Mouse (Mus musculus) heart, postnatal 36 days (tissue): ENCODE measurements around the gene Kbtbd4. TPM values are rescaled to one million over a fixed set of nuclear protein-coding genes. Genes with fewer than 3 reads are reported as not detected.

Experiments used
- DNase-seq, 2 experiments: peaks; one replicate each; pipeline ENCODE4 v3.0.0; 2021 to 2022
- intact Hi-C: fragments of 180-260 bp; cut with DNase I; formaldehyde crosslinking; loops from one replicate; pipeline ENCODE4 v1.15.1; 2025
- total RNA-seq, 2 experiments: library from RNA; stranded (reverse); gene quantifications; 2 replicates each; pipeline ENCODE4 v1.2.3; 2021

Gene Kbtbd4
- total RNA-seq, 2 experiments from 2014 or later = 22.1 to 23.8 TPM

DNA sequence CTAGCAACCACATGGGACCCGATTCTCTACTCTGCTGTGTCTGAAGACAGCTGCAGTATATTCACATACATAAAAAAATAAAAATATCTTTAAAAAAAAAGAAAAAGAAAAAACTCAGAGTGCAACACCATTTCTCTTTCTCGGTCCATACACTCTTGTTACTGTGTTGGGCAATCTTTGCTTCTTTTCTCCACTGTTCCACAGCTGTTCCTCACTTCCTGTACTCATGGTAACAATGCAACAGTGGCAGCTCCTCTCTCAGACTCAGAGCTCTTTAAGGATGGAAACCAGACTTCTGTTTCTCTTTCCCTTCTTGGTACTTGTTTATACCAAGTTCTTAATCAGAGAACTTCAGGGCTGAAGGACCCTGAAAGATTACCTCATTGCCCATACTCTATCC is 1.1 kb upstream of the Kbtbd4 start:
- intact Hi-C loops = loop anchor here (5.0 kb wide), 1 partner anchor 299 kb away; the partner anchor contains the start of genes Acp2 and Nr1h3
- DNase-seq = no peak

GRCm38 (mm10) chr2:90904856-90905224 is 300 bp downstream of the Kbtbd4 start:
- intact Hi-C loops = loop anchor here (1.0 to 5.0 kb wide), 3 partner anchors 12 to 297 kb away; partner anchors contain the start of genes Acp2 and Nr1h3
- peak in 1 of 2 experiments; percentile 12 for DNase-seq

GRCm38 (mm10) chr2:90906721-90907120 is 2.2 kb downstream of the Kbtbd4 start:
- intact Hi-C loops = no loop called here
- DNase-seq = no peak

- intact Hi-C loops = no loop called here
- DNase-seq = no peak
These were observed 6.3 kb downstream of the Kbtbd4 start for GRCm38 (mm10) chr2:90910861-90911260.

DNA sequence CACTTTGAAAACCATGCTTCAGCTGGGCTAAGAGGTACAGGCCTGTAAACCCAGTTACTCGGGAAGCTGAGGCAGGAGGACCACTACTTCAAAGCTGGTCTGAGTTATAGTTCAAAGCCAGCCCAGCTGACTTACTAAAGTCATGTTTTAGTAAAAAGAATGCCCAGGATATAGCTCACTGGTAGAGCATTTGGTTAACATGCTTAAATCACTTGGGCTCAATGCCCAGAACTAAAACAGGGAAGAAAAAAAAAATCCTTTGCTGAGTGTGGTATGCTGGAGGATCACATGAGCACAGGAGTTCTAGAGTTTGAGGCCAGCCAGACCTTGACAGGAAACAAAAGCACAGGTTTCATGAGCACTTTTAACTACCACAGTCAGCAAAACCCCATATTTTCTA is 7.1 kb downstream of the Kbtbd4 start:
- intact Hi-C loops = no loop called here
- no peak for DNase-seq

DNA sequence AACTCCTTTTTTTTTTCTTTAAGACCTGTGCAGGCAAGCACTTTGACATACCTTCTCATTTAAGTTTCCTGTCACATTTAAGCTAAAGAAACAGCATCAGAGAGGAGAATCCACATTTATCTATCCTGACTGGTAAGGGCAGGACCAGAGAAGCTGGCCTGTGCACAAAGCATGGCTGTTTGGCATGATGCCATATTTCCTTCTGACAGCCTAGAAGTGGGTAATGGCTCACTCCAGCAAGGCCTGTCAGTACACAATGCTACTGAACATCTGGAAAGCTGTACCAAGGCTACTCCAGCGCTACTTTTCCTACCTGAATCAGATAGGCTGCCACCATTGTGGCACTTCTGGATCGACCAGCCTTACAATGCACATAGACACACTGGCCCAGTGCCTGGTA is 9.1 kb downstream of the Kbtbd4 start:
- intact Hi-C loops = no loop called here
- DNase-seq = peak in 1 of 2 experiments; percentile 22

DNA sequence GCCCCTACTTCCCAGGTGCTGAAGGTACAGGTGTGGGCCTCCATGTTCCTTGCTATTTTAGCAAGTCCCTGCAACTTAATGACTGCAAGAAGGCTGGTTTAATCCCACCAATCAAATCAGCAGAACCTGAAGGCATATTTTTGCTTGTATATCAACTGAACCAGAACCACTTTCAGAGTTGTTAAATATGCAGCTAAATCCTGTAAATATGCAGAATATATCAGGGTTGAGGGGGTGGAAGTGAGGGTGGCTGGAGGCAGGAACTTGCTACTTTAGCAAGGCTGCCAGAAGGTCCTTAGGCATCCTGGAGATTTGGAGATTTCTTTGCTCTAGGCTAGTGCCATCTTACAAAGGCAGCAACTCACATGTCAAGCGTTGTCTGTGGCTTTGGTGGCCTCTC is 11.0 kb downstream of the Kbtbd4 start:
- no peak for DNase-seq
- intact Hi-C loops = loop anchor here (5.0 kb wide), 1 partner anchor 137 kb away; the partner anchor contains the start of gene Psmc3

- no peak for DNase-seq
- intact Hi-C loops = loop anchor here (1.0 to 5.0 kb wide), 3 partner anchors 12 to 136 kb away; partner anchors contain the start of genes Kbtbd4, Ndufs3 and Psmc3
These were observed 12.2 kb downstream of the Kbtbd4 start for GRCm38 (mm10) chr2:90916560-90917232.

GRCm38 (mm10) chr2:90917233-90917998 is 12.9 kb downstream of the Kbtbd4 start:
- peak; percentile 80 to 86 for DNase-seq
- intact Hi-C loops = loop anchor here (1.0 to 5.0 kb wide), 3 partner anchors 13 to 135 kb away; partner anchors contain the start of genes Kbtbd4, Ndufs3 and Psmc3

DNA sequence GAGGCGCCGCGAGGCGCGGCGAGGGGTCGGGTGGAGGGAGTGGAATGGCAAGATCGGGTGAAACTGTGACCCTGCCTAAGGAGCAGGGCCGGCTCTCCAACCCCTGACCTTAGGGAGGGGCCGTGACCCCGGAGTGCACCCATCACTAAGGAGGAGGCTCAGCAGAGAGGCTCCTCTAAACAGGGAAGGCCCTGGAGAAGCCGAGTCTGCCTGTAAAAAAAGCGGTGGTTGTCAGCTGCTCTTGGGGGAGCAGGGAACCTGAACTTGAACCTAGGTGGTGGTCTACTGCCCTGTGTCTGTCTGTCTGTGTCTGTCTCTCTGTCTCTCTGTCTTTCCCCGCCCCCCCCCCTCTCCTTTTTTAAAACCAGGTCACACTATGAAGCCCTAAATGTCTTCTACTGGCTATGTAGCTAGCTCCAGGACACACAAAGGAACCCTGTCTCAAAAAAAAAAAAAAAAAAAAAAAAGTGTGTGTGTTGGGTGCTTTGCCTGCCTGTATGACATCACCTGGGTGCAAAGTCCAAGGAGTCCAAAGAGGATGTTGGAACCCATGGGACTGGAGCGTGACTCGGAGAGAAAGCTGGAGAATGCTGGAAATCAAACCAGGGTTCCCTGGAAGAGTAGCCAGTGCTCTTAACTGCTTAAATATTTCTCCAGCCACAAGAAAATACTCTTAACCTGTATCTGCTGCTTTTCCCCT is 13.6 kb downstream of the Kbtbd4 start:
- intact Hi-C loops = loop anchor here (1.0 to 5.0 kb wide), 4 partner anchors 14 to 134 kb away; partner anchors contain the start of genes Celf1, Kbtbd4, Ndufs3 and Psmc3
- DNase-seq = peak in 1 of 2 experiments; percentile 24

- no peak for DNase-seq
- intact Hi-C loops = no loop called here
These were observed 16.6 kb downstream of the Kbtbd4 start for GRCm38 (mm10) chr2:90921178-90921577.

DNA sequence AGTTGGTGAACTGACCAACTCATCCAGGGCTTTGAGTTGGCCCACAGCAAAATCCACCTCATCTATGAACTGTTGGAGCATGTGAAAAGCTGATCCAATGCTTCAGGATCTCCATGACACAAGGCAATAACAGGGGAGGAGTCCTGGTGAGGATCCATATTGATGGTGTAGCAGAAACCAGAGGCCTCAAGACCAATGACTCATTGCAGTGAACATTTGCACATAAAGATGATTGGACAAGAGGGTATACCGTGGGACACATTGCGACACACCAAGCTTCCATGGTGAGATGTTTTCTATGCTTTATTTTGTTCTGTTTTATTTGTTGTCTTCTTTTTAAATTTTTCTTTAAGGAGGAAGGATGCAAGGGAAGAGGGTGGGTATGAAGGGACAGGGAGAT is 18.1 kb downstream of the Kbtbd4 start:
- intact Hi-C loops = no loop called here
- DNase-seq = no peak

- intact Hi-C loops = no loop called here
- DNase-seq = no peak
These were observed 24.0 kb downstream of the Kbtbd4 start for GRCm38 (mm10) chr2:90928566-90928965.

DNA sequence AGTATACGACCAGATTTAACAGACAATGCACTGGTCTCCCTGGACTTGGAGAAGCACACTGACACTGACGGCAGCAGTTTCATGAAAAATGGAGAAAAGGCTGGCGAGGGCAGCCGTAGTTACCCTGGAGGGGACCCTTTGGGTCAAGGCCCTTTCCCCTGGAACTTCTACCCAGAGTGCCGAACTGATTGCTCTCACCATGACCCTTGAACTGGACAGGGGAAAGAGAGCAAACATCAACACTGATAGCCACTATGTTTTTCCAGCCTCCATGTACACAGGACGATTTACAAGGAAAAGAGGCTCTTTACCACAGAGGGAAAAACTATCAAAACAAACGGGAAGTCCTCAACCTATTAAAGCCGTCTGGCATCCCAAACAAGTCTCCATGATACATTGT is 27.3 kb downstream of the Kbtbd4 start:
- no peak for DNase-seq
- intact Hi-C loops = no loop called here

GRCm38 (mm10) chr2:90932273-90932672 is 27.7 kb downstream of the Kbtbd4 start:
- intact Hi-C loops = no loop called here

DNA sequence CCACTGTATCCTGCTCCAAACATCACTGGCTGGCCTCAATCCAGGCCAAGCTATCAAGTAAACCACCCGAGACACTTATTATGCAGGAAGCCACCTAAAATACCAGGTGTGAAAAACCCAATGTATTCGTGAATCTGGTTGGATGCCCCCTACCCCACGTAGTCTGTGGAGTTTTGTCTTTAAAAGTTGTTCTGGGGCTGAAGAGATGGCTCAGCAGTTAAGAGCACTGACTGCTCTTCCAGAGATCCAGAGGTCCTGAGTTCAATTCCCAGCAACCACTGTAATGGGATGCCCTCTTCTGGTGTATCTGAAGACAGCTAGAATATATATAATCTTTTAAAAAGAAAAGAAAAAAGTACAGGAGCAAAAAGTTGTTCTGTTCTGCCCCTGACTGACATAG is 33.8 kb downstream of the Kbtbd4 start:
- no peak for DNase-seq
- intact Hi-C loops = no loop called here

More at GRCm38 (mm10) chr2:90932273-90932672, 27.7 kb downstream of the Kbtbd4 start:
- DNase-seq = no peak

DNA sequence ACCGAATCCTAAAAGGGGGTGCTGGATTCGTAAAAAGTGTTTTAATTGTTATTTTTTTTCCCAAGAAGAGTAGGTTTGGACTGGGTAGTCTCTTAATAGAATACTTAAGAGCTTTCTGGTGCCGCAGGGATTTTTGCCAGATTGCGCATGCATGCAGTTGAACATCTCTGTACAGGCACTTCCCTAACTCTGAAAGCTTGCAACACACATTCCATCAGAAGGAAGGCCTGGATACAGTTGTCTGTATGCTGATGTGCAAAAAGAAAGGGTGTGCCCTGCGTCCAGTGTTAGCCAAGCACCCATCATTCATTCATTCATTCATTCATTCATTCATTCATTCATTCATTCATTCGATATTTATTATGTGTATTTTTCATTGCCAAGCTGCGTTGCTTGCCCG is 35.2 kb downstream of the Kbtbd4 start:
- DNase-seq = no peak
- intact Hi-C loops = loop anchor here (1.0 to 5.0 kb wide), 4 partner anchors 21 to 115 kb away; partner anchors contain the start of gene Psmc3

GRCm38 (mm10) chr2:90940233-90941229 is 36.0 kb downstream of the Kbtbd4 start, which contains the start of gene Celf1:
Gene Celf1 (plus strand): TSS chr2:90940382.
- DNase-seq = peak; percentile 80 to 87
- intact Hi-C loops = loop anchor here (1.0 to 5.0 kb wide), 5 partner anchors 22 to 114 kb away; partner anchors contain the start of genes Kbtbd4, Ndufs3 and Psmc3

- intact Hi-C loops = loop anchor here (1.0 to 5.0 kb wide), 3 partner anchors 25 to 76 kb away; partner anchors contain the start of genes Kbtbd4 and Ndufs3
- no peak for DNase-seq
These were observed 37.2 kb downstream of the Kbtbd4 start for GRCm38 (mm10) chr2:90941744-90942143.
